Mouse (Mus musculus): ENCODE results near the gene Celf1. TPM values are rescaled to one million over a fixed set of nuclear protein-coding genes. Genes with fewer than 3 reads are reported as not detected.

Gene Celf1
- polyA plus RNA-seq, 1 experiment from 2014 or later: 107 TPM

DNA sequence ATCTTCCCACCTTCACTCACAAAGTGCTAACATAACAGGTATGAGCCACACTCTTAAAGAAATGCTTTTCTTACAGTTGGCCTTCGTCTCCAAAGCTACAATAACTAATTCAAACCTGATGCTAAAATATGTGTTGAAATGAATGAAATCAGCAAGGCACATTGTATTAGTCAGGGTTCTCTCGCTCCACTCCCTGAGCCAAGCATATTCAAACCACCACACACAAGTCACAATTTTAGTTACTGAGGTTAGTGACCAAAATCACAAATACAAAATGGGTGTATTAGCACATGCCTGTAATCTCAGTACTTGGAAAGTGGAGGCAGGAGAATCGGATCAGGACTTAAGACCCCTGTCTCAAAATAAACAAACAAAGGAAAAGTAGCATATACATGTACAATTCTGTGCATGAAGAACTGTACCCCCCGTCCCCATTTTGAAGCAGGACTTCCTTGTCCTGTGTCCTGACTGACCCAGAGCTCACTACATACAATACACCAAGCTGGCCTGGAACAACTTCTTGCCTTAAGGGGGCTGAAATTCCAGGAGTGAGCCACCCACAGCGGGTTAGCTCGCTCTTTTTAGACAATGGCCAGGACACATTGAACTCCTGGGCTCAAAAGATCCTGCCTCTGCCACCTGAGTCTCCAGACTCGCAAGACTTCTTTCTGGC, 23.5 kb upstream of the Celf1 start:
- peak overlapping the region; percentile 72 for H3K4me3 ChIP-seq (replicated peaks)
- peak overlapping the region; percentile 94 for H3K27ac ChIP-seq
- peaks cover 31% of the 10 kb centered on the region for H3K36me3 ChIP-seq
- peak; percentile 17; the same call in 1 of the 2 replicates for ATAC-seq (replicated peaks; ENCODE audit: low FRiP score)
- peak overlapping the region; percentile 81 for H3K9ac ChIP-seq
- H3K4me2 ChIP-seq: peak overlapping the region; percentile 86
- H3K27me3 ChIP-seq: no peaks in the 10 kb centered on the region
- WGBS: 21% methylated on average over 7 of the region's 7 CpGs
- H3K9me3 ChIP-seq (replicated peaks): no peaks in the 10 kb centered on the region
- peaks cover 28% of the 10 kb centered on the region for H3K4me1 ChIP-seq

DNA sequence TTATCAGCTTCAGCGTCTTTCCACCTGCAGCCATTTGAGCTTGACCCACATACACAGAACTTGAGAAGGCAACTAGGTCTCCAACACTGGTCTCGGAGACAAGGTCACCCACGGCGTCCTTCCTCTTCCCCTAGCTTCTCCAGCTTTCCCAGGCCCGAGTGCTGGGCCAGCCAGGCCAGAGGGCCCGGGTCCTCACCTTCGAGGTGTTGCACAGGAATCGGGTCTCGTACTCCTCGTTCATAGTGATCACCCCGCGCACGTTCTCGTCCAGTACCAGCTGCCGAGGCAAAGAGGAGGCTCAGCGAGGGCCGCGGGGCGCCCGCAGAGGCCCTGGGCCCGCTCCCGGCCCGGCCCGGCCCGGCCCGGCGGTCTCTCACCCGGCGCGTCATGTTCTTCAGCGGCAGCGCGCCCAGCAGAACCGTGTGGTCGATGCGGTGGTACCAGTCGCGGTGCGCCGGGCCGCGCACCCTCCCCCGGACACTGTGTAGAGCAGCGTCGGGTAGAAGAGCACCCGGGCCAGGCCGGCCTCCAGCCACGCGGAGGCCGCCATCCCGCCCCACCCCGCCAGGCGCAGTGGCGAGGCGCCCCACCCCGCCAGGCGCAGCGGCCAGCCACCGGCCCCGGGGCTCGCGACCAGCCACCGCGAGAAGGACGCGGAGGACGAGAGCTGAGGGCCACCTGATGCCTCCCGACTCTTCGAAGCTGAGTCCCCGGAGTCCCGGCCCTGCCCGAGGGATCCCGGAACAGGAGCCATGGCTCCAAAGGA, 22.8 kb upstream of the Celf1 start:
- peak overlapping the region; percentile 81 for H3K9ac ChIP-seq
- H3K4me1 ChIP-seq: peaks cover 28% of the 10 kb centered on the region
- peak; percentile 89 for ATAC-seq (replicated peaks; ENCODE audit: low FRiP score)
- peaks cover 25% of the 10 kb centered on the region for H3K36me3 ChIP-seq
- peak overlapping the region; percentile 72 for H3K4me3 ChIP-seq (replicated peaks)
- no peaks in the 10 kb centered on the region for H3K27me3 ChIP-seq
- H3K4me2 ChIP-seq: peak overlapping the region; percentile 86
- under 1% methylated on average over 73 of the region's 73 CpGs for WGBS
- H3K9me3 ChIP-seq (replicated peaks): no peaks in the 10 kb centered on the region
- H3K27ac ChIP-seq: peak overlapping the region; percentile 94

DNA sequence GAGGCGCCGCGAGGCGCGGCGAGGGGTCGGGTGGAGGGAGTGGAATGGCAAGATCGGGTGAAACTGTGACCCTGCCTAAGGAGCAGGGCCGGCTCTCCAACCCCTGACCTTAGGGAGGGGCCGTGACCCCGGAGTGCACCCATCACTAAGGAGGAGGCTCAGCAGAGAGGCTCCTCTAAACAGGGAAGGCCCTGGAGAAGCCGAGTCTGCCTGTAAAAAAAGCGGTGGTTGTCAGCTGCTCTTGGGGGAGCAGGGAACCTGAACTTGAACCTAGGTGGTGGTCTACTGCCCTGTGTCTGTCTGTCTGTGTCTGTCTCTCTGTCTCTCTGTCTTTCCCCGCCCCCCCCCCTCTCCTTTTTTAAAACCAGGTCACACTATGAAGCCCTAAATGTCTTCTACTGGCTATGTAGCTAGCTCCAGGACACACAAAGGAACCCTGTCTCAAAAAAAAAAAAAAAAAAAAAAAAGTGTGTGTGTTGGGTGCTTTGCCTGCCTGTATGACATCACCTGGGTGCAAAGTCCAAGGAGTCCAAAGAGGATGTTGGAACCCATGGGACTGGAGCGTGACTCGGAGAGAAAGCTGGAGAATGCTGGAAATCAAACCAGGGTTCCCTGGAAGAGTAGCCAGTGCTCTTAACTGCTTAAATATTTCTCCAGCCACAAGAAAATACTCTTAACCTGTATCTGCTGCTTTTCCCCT, 22.0 kb upstream of the Celf1 start:
- peak overlapping the region; percentile 72 for H3K4me3 ChIP-seq (replicated peaks)
- H3K27me3 ChIP-seq: no peaks in the 10 kb centered on the region
- peak overlapping the region; percentile 94 for H3K27ac ChIP-seq
- H3K9ac ChIP-seq: peak overlapping the region; percentile 81
- 10% methylated on average over 16 of the region's 16 CpGs for WGBS
- no peaks in the 10 kb centered on the region for H3K9me3 ChIP-seq (replicated peaks)
- ATAC-seq (replicated peaks; ENCODE audit: low FRiP score): peak; percentile 61
- H3K4me2 ChIP-seq: peak overlapping the region; percentile 86
- peaks cover 18% of the 10 kb centered on the region for H3K36me3 ChIP-seq
- H3K4me1 ChIP-seq: peaks cover 28% of the 10 kb centered on the region

DNA sequence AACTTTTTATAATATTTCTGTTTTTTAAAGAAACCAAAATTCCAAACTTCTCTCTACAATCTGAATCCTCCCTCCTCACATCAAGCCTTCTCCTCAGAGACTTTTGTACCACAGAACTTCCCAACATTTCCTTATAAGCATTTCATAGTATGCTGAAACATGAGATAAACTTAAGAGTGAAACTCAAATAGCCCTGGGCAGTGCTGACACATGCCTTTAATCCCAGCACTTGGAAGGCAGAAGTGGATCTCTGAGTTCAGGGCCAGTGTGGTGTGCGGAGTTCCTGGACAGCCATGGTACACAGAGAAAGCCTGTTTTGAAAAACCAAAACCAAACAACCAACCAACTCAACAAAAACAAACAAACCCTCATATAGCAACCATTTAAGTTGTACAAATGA, 19.0 kb upstream of the Celf1 start:
- no peak for ATAC-seq (replicated peaks; ENCODE audit: low FRiP score)

DNA sequence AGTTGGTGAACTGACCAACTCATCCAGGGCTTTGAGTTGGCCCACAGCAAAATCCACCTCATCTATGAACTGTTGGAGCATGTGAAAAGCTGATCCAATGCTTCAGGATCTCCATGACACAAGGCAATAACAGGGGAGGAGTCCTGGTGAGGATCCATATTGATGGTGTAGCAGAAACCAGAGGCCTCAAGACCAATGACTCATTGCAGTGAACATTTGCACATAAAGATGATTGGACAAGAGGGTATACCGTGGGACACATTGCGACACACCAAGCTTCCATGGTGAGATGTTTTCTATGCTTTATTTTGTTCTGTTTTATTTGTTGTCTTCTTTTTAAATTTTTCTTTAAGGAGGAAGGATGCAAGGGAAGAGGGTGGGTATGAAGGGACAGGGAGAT, 17.5 kb upstream of the Celf1 start:
- Histone ChIP-seq H3K9ac (no peak overlapping the region), H3K27me3 (no peaks in the 10 kb centered on the region), H3K27ac (no peak overlapping the region), H3K4me1 (peaks cover 8% of the 10 kb centered on the region), H3K4me3 (replicated peaks) (no peak overlapping the region), H3K9me3 (replicated peaks) (no peaks in the 10 kb centered on the region), H3K36me3 (no peaks in the 10 kb centered on the region), H3K4me2 (no peak overlapping the region)
- ATAC-seq (replicated peaks; ENCODE audit: low FRiP score): no peak
- 91% methylated on average over 2 of the region's 2 CpGs for WGBS

More for the DNA sequence above, 19.0 kb upstream of the Celf1 start:
- H3K4me3 ChIP-seq (replicated peaks): no peak overlapping the region
- peaks cover 15% of the 10 kb centered on the region for H3K4me1 ChIP-seq
- H3K9ac ChIP-seq: no peak overlapping the region
- H3K9me3 ChIP-seq (replicated peaks): no peaks in the 10 kb centered on the region
- H3K27ac ChIP-seq: no peak overlapping the region
- 93% methylated on average over 1 of the region's 1 CpGs for WGBS
- H3K4me2 ChIP-seq: no peak overlapping the region
- no peaks in the 10 kb centered on the region for H3K36me3 ChIP-seq
- no peaks in the 10 kb centered on the region for H3K27me3 ChIP-seq

GRCm38 (mm10) chr2:90928566-90928965, 11.6 kb upstream of the Celf1 start:
- no peaks in the 10 kb centered on the region for H3K27me3 ChIP-seq
- WGBS: 89% methylated on average over 13 of the region's 13 CpGs
- ATAC-seq (replicated peaks; ENCODE audit: low FRiP score): no peak
- H3K4me1 ChIP-seq: no peaks in the 10 kb centered on the region
- H3K9me3 ChIP-seq (replicated peaks): no peaks in the 10 kb centered on the region
- H3K4me2 ChIP-seq: no peak overlapping the region
- H3K9ac ChIP-seq: no peak overlapping the region
- no peak overlapping the region for H3K4me3 ChIP-seq (replicated peaks)
- H3K27ac ChIP-seq: no peak overlapping the region
- no peaks in the 10 kb centered on the region for H3K36me3 ChIP-seq

GRCm38 (mm10) chr2:90931829-90932228, 8.4 kb upstream of the Celf1 start:
- Histone ChIP-seq H3K9me3 (replicated peaks) (no peaks in the 10 kb centered on the region), H3K4me1 (no peaks in the 10 kb centered on the region), H3K9ac (no peak overlapping the region), H3K27ac (no peak overlapping the region), H3K36me3 (no peaks in the 10 kb centered on the region), H3K4me2 (no peak overlapping the region), H3K27me3 (no peaks in the 10 kb centered on the region), H3K4me3 (replicated peaks) (no peak overlapping the region)
- 34% methylated on average over 8 of the region's 8 CpGs for WGBS
- no peak for ATAC-seq (replicated peaks; ENCODE audit: low FRiP score)

- no peaks in the 10 kb centered on the region for H3K9me3 ChIP-seq (replicated peaks)
- no peaks in the 10 kb centered on the region for H3K36me3 ChIP-seq
- H3K9ac ChIP-seq: no peak overlapping the region
- no peak overlapping the region for H3K4me3 ChIP-seq (replicated peaks)
- H3K27me3 ChIP-seq: no peaks in the 10 kb centered on the region
- 54% methylated on average over 2 of the region's 2 CpGs for WGBS
- no peak overlapping the region for H3K4me2 ChIP-seq
- H3K27ac ChIP-seq: no peak overlapping the region
- H3K4me1 ChIP-seq: no peaks in the 10 kb centered on the region
- no peak for ATAC-seq (replicated peaks; ENCODE audit: low FRiP score)
Observed at GRCm38 (mm10) chr2:90932273-90932672, 7.9 kb upstream of the Celf1 start.

DNA sequence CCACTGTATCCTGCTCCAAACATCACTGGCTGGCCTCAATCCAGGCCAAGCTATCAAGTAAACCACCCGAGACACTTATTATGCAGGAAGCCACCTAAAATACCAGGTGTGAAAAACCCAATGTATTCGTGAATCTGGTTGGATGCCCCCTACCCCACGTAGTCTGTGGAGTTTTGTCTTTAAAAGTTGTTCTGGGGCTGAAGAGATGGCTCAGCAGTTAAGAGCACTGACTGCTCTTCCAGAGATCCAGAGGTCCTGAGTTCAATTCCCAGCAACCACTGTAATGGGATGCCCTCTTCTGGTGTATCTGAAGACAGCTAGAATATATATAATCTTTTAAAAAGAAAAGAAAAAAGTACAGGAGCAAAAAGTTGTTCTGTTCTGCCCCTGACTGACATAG, 1.8 kb upstream of the Celf1 start:
- ATAC-seq (replicated peaks; ENCODE audit: low FRiP score): no peak

DNA sequence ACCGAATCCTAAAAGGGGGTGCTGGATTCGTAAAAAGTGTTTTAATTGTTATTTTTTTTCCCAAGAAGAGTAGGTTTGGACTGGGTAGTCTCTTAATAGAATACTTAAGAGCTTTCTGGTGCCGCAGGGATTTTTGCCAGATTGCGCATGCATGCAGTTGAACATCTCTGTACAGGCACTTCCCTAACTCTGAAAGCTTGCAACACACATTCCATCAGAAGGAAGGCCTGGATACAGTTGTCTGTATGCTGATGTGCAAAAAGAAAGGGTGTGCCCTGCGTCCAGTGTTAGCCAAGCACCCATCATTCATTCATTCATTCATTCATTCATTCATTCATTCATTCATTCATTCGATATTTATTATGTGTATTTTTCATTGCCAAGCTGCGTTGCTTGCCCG, 432 bp upstream of the Celf1 start:
- Histone ChIP-seq H3K27ac (peak overlapping the region; percentile 95), H3K4me3 (replicated peaks) (peak overlapping the region; percentile 93), H3K4me2 (peak overlapping the region; percentile 73), H3K36me3 (no peaks in the 10 kb centered on the region), H3K4me1 (peaks cover 32% of the 10 kb centered on the region), H3K9me3 (replicated peaks) (no peaks in the 10 kb centered on the region), H3K9ac (peak overlapping the region; percentile 80), H3K27me3 (no peaks in the 10 kb centered on the region)
- WGBS: 44% methylated on average over 8 of the region's 8 CpGs
- ATAC-seq (replicated peaks; ENCODE audit: low FRiP score): peak; percentile 41

More for the DNA sequence above, 1.8 kb upstream of the Celf1 start:
- Histone ChIP-seq H3K4me2 (no peak overlapping the region), H3K27me3 (no peaks in the 10 kb centered on the region), H3K36me3 (no peaks in the 10 kb centered on the region), H3K27ac (no peak overlapping the region), H3K9ac (no peak overlapping the region), H3K4me3 (replicated peaks) (no peak overlapping the region), H3K9me3 (replicated peaks) (no peaks in the 10 kb centered on the region), H3K4me1 (peaks cover 27% of the 10 kb centered on the region)
- WGBS: 70% methylated on average over 3 of the region's 3 CpGs

DNA sequence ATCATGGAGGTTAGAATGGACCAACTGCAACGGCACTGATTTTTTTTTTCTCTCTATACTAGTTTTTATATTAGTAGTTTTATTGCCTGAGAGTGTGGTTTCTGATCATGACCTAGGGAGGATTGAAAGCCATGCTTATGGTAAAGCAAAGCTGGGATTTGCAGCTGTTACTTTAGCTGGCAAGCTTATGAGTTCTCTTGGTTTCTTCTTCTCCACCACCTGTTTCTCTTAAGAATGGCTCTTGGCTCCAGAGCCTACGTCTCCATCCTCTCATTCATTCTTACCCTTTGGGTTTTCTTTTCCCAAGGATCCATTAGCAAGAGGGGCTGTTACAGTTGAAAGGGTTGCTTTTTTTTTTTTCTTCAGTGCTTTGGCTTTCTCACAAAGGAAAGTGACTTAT, 1.6 kb downstream of the Celf1 start:
- Histone ChIP-seq H3K36me3 (no peaks in the 10 kb centered on the region), H3K9me3 (replicated peaks) (no peaks in the 10 kb centered on the region), H3K4me3 (replicated peaks) (peak overlapping the region; percentile 93), H3K27me3 (no peaks in the 10 kb centered on the region), H3K4me2 (peak overlapping the region; percentile 73), H3K9ac (peak overlapping the region; percentile 80), H3K4me1 (peaks cover 32% of the 10 kb centered on the region), H3K27ac (no peak overlapping the region)
- 42% methylated on average over 2 of the region's 2 CpGs for WGBS
- ATAC-seq (replicated peaks; ENCODE audit: low FRiP score): no peak

- Histone ChIP-seq H3K27me3 (no peaks in the 10 kb centered on the region), H3K36me3 (0 out of 2 replicates have a peak, but pooled peaks cover 4% of the 10 kb centered on the region), H3K4me1 (peaks cover 16% of the 10 kb centered on the region; the same call in 1 of the 2 replicates), H3K27ac (no peak overlapping the region), H3K4me3 (replicated peaks) (no peak overlapping the region), H3K4me2 (no peak overlapping the region), H3K9ac (no peak overlapping the region), H3K9me3 (replicated peaks) (no peaks in the 10 kb centered on the region)
- ATAC-seq (replicated peaks; ENCODE audit: low FRiP score): no peak
- WGBS: 86% methylated on average over 5 of the region's 5 CpGs
Observed at GRCm38 (mm10) chr2:90950149-90950548, 10.0 kb downstream of the Celf1 start.

Measured in kidney, embryonic 15.5 days (tissue).